Mouse (Mus musculus) testis, adult 2 months (tissue): ENCODE results near the gene Cd101. TPM values are rescaled to one million over a fixed set of nuclear protein-coding genes. Genes with fewer than 3 reads are reported as not detected.

ENCODE experiments used
- H3K27ac ChIP-seq: fragments of 200-500 bp; 2 replicates; pipeline ENCODE4 v1.5.1; 2012; ENCODE audit warnings: low read depth, low read length; ENCODE audit not compliant: control insufficient read depth, insufficient read depth
- H3K27me3 ChIP-seq: fragments of 200-500 bp; 2 replicates; pipeline ENCODE4 v1.6.1; 2012; ENCODE audit warnings: mild to moderate bottlenecking, low read length, moderate library complexity; ENCODE audit not compliant: control insufficient read depth, insufficient read depth
- H3K36me3 ChIP-seq: fragments of 200-500 bp; 2 replicates; pipeline ENCODE4 v1.6.1; 2012; ENCODE audit warnings: mild to moderate bottlenecking, low read length; ENCODE audit not compliant: control insufficient read depth, insufficient read depth
- H3K4me1 ChIP-seq: fragments of 200-500 bp; 2 replicates; pipeline ENCODE4 v1.6.1; 2012; ENCODE audit warnings: low read length; ENCODE audit not compliant: control insufficient read depth, insufficient read depth
- H3K4me3 ChIP-seq: fragments of 200-500 bp; 2 replicates; pipeline ENCODE4 v1.5.1; 2012; ENCODE audit warnings: low read depth, mild to moderate bottlenecking, low read length, moderate library complexity, mixed read lengths; ENCODE audit not compliant: control insufficient read depth
- CTCF ChIP-seq: fragments of 200-500 bp; IDR thresholded peaks from 2 replicates; pipeline ENCODE4 v1.5.1; 2012; ENCODE audit warnings: low read depth, mild to moderate bottlenecking, inconsistent platforms, low read length, moderate library complexity; ENCODE audit not compliant: control insufficient read depth, insufficient read depth, insufficient replicate concordance
- POLR2A ChIP-seq: fragments of 200-500 bp; IDR thresholded peaks from 2 replicates; pipeline ENCODE4 v1.6.1; 2012; ENCODE audit warnings: low read depth, mild to moderate bottlenecking, inconsistent platforms, low read length, moderate library complexity; ENCODE audit not compliant: control insufficient read depth
- polyA plus RNA-seq: library from polyadenylated mRNA; depleted of rRNA; stranded (reverse); fragments of >200 nt; gene quantifications from 2 replicates; pipeline ENCODE4 v1.2.3, GENCODE M21; 2012

Gene Cd101
- polyA plus RNA-seq, 1 experiment, result not detected

GRCm38 (mm10) chr3:101026741-101027140, 2.6 kb downstream of the Cd101 start:
- no peak for TF ChIP-seq POLR2A
- TF ChIP-seq CTCF, result no peak
- no peaks in the 10 kb centered on the region for H3K36me3 ChIP-seq
- H3K27ac ChIP-seq, result no peak overlapping the region
- no peaks in the 10 kb centered on the region for H3K4me1 ChIP-seq
- H3K4me3 ChIP-seq, result no peak overlapping the region
- no peaks in the 10 kb centered on the region for H3K27me3 ChIP-seq

- H3K4me1 ChIP-seq, result no peaks in the 10 kb centered on the region
- H3K27ac ChIP-seq, result no peak overlapping the region
- no peaks in the 10 kb centered on the region for H3K36me3 ChIP-seq
Observed at GRCm38 (mm10) chr3:101022967-101023366, 6.4 kb downstream of the Cd101 start.

GRCm38 (mm10) chr3:101021481-101022051, 7.8 kb downstream of the Cd101 start:
- Histone ChIP-seq H3K4me1 (no peaks in the 10 kb centered on the region), H3K27ac (no peak overlapping the region), H3K27me3 (no peaks in the 10 kb centered on the region), H3K4me3 (no peak overlapping the region), H3K36me3 (no peaks in the 10 kb centered on the region)
- no peak for TF ChIP-seq CTCF
- TF ChIP-seq POLR2A, result no peak

More at GRCm38 (mm10) chr3:101022967-101023366, 6.4 kb downstream of the Cd101 start:
- TF ChIP-seq CTCF (no peak), POLR2A (no peak)
- Histone ChIP-seq H3K27me3 (no peaks in the 10 kb centered on the region), H3K4me3 (no peak overlapping the region)

GRCm38 (mm10) chr3:101021073-101021472, 8.3 kb downstream of the Cd101 start:
- no peaks in the 10 kb centered on the region for H3K36me3 ChIP-seq
- H3K27ac ChIP-seq, result no peak overlapping the region
- no peaks in the 10 kb centered on the region for H3K27me3 ChIP-seq
- no peak overlapping the region for H3K4me3 ChIP-seq
- no peaks in the 10 kb centered on the region for H3K4me1 ChIP-seq
- TF ChIP-seq CTCF (no peak), POLR2A (no peak)

- Histone ChIP-seq H3K4me1 (no peaks in the 10 kb centered on the region), H3K4me3 (no peak overlapping the region), H3K27me3 (no peaks in the 10 kb centered on the region), H3K27ac (no peak overlapping the region), H3K36me3 (no peaks in the 10 kb centered on the region)
- no peak for TF ChIP-seq CTCF
- TF ChIP-seq POLR2A, result no peak
Observed at GRCm38 (mm10) chr3:101018494-101018893, 10.9 kb downstream of the Cd101 start.

- H3K27ac ChIP-seq, result no peak overlapping the region
- H3K4me3 ChIP-seq, result no peak overlapping the region
- TF ChIP-seq CTCF, result no peak
- no peak for TF ChIP-seq POLR2A
- no peaks in the 10 kb centered on the region for H3K36me3 ChIP-seq
- no peaks in the 10 kb centered on the region for H3K4me1 ChIP-seq
- H3K27me3 ChIP-seq, result no peaks in the 10 kb centered on the region
Observed at GRCm38 (mm10) chr3:101016050-101016449, 13.3 kb downstream of the Cd101 start.

- TF ChIP-seq CTCF, result no peak
- no peak for TF ChIP-seq POLR2A
- Histone ChIP-seq H3K36me3 (no peaks in the 10 kb centered on the region), H3K4me1 (no peaks in the 10 kb centered on the region), H3K4me3 (no peak overlapping the region), H3K27me3 (no peaks in the 10 kb centered on the region), H3K27ac (no peak overlapping the region)
Observed at GRCm38 (mm10) chr3:101015254-101015653, 14.1 kb downstream of the Cd101 start.

- Histone ChIP-seq H3K27ac (no peak overlapping the region), H3K4me1 (no peaks in the 10 kb centered on the region), H3K36me3 (no peaks in the 10 kb centered on the region), H3K27me3 (no peaks in the 10 kb centered on the region), H3K4me3 (no peak overlapping the region)
- TF ChIP-seq POLR2A (no peak), CTCF (no peak)
Observed at GRCm38 (mm10) chr3:101013536-101013935, 15.8 kb downstream of the Cd101 start.
